In genomic region chr8:79206895-79207294, GRCm38 (mm10) we compare ENCODE assay signal across 9 mouse cellular contexts. TPM values are rescaled to one million over a fixed set of nuclear protein-coding genes. Genes with fewer than 3 reads are reported as not detected.
DNase-seq lines count a peak whose midpoint lies in the region; ATAC-seq and TF ChIP-seq lines count a peak whose summit lies in the region.
"Had no signal": no experiment of that assay in that cellular context is flagged by ENCODE, and none has a peak within 500 bp of the region (broad histone marks: within the 10 kb centered on the region; RNA-seq: fewer than 3 reads in every experiment).

No protein-coding gene starts in this region.

- no peak for DNase-seq in neural tube, embryonic 10.5 days (ENCODE audit: extremely low spot score, low spot score)
- peak; percentile 88 to 89 for DNase-seq in cerebellum, postnatal 14 days
- no peak for DNase-seq in stomach, postnatal 0 days (ENCODE audit: low spot score)
- DNase-seq in left cerebral cortex, postnatal 14 days (ENCODE audit: low spot score in 2 of 2) = no peak
- no peak for DNase-seq in right cerebral cortex, postnatal 25 days

- H3K4me1 ChIP-seq in neural tube, embryonic 15.5 days = peaks cover 30% of the 10 kb centered on the region
- H3K4me1 ChIP-seq in heart, embryonic 16.5 days (ENCODE audit: control insufficient read depth, insufficient read depth, low read length) = peaks cover 36% of the 10 kb centered on the region
- peaks cover 9% of the 10 kb centered on the region for H3K4me1 ChIP-seq in stomach, postnatal 0 days (replicated peaks; ENCODE audit: control insufficient read depth, insufficient read depth)

- 59% methylated on average over 4 of the region's 4 CpGs for WGBS in neural tube, embryonic 15.5 days
- WGBS in heart, embryonic 16.5 days = 46% methylated on average over 4 of the region's 4 CpGs
- whole genome bisulfite sequencing in stomach, postnatal 0 days = 50% methylated on average over 4 of the region's 4 CpGs

- H3K27ac ChIP-seq in neural tube, embryonic 15.5 days (replicated peaks) = peak overlapping the region; percentile 28; the same call in 1 of the 2 replicates
- peak overlapping the region; percentile 44 for H3K27ac ChIP-seq in heart, embryonic 16.5 days (ENCODE audit: low read length)
- H3K27ac ChIP-seq in stomach, postnatal 0 days (replicated peaks) = peak overlapping the region; percentile 31; the same call in 1 of the 2 replicates

- no peak for TF ChIP-seq CTCF in stomach, postnatal 0 days (IDR thresholded peaks at IDR 0.05; ENCODE audit: low read depth)

- no peaks in the 10 kb centered on the region for H3K36me3 ChIP-seq in neural tube, embryonic 15.5 days
- H3K36me3 ChIP-seq in heart, embryonic 16.5 days (ENCODE audit: control insufficient read depth, insufficient read depth) = no peaks in the 10 kb centered on the region
- H3K36me3 ChIP-seq in stomach, postnatal 0 days (ENCODE audit: control insufficient read depth, insufficient read depth, low read length) = no peaks in the 10 kb centered on the region

- intact Hi-C loops in left cerebral cortex, postnatal 14 days (cut with DNase I) = no loop called here

- no peaks in the 10 kb centered on the region for H3K27me3 ChIP-seq in neural tube, embryonic 15.5 days (replicated peaks)
- no peaks in the 10 kb centered on the region for H3K27me3 ChIP-seq in heart, embryonic 16.5 days (ENCODE audit: control insufficient read depth, insufficient read depth, low read length)
- H3K27me3 ChIP-seq in stomach, postnatal 0 days (ENCODE audit: control insufficient read depth, insufficient read depth, low read length) = no peaks in the 10 kb centered on the region

- no peak overlapping the region for H3K4me2 ChIP-seq in neural tube, embryonic 15.5 days
- H3K4me2 ChIP-seq in heart, embryonic 16.5 days (ENCODE audit: low read depth, low read length) = no peak overlapping the region
- H3K4me2 ChIP-seq in stomach, postnatal 0 days (replicated peaks; ENCODE audit: low read depth) = no peak overlapping the region

- no peak overlapping the region for H3K4me3 ChIP-seq in neural tube, embryonic 15.5 days (replicated peaks)
- H3K4me3 ChIP-seq in heart, embryonic 16.5 days (ENCODE audit: low read length) = no peak overlapping the region
- H3K4me3 ChIP-seq in stomach, postnatal 0 days (ENCODE audit: low read depth, low read length) = no peak overlapping the region

- H3K9me3 ChIP-seq in neural tube, embryonic 15.5 days (replicated peaks) = no peaks in the 10 kb centered on the region
- H3K9me3 ChIP-seq in heart, embryonic 16.5 days (replicated peaks; ENCODE audit: control insufficient read depth, low read length) = 0 out of 2 replicates have a peak, but pooled peaks cover 2% of the 10 kb centered on the region
- H3K9me3 ChIP-seq in stomach, postnatal 0 days (ENCODE audit: control insufficient read depth, low read length) = no peaks in the 10 kb centered on the region

- no peak for TF ChIP-seq EP300 in stomach, postnatal 0 days (optimal IDR thresholded peaks at IDR 0.05)

- no peak for ATAC-seq in neural tube, embryonic 15.5 days (ENCODE audit: low FRiP score)
- no peak for ATAC-seq in heart, embryonic 16.5 days (replicated peaks; ENCODE audit: extremely low read depth, insufficient read depth, low FRiP score)
- ATAC-seq in stomach, postnatal 0 days (ENCODE audit: low FRiP score, low TSS enrichment) = no peak

- no peak overlapping the region for H3K9ac ChIP-seq in neural tube, embryonic 15.5 days (replicated peaks)
- no peak overlapping the region for H3K9ac ChIP-seq in heart, embryonic 16.5 days (ENCODE audit: low read length)
- H3K9ac ChIP-seq in stomach, postnatal 0 days (ENCODE audit: low read length) = no peak overlapping the region

RNA-seq across cellular contexts. Expression of gene 1700011L22Rik, which starts 41.5 kb away (rescaled TPM):
- not detected in 2 replicates for polyA plus RNA-seq in neural tube, embryonic 15.5 days (2015; fragmentation: Nextera tagmentation; extraction: Ambion mirVana)
- not detected in 2 replicates for polyA plus RNA-seq in heart, embryonic 16.5 days (2015; fragmentation: Nextera tagmentation; extraction: Ambion mirVana)
- not detected in 2 replicates for polyA plus RNA-seq in stomach, postnatal 0 days (2015; fragmentation: Nextera tagmentation; extraction: Ambion mirVana)
- total RNA-seq in left cerebral cortex, postnatal 14 days (2021) = not detected
- total RNA-seq: neutrophil, adult 5-6 weeks had no signal
- polyA plus RNA-seq: large intestine, adult 2 months had no signal

Comparison
In these comparisons a context has a peak if more than half of its experiments do, and no peak if none do; other contexts are left out.
1. DNase-seq: peak in cerebellum, postnatal 14 days (2 of 2); none in neural tube, embryonic 10.5 days (single experiment), stomach, postnatal 0 days (single experiment), left cerebral cortex, postnatal 14 days (0 of 2) and right cerebral cortex, postnatal 25 days (single experiment).
2. Peak in every context shown above with its lines, with median percentiles within 50 percentile points of each other: H3K27ac ChIP-seq.